Mouse (Mus musculus) CD4-positive, CD25-positive, alpha-beta regulatory T cell, adult 4 months (primary cell): ENCODE measurements around the gene Ppp1r1b. TPM values are rescaled to one million over a fixed set of nuclear protein-coding genes. Genes with fewer than 3 reads are reported as not detected.

Source experiments
- ATAC-seq: one replicate; pipeline ENCODE4 v1.8.0; 2017
- polyA plus RNA-seq, 2 experiments: library from polyadenylated mRNA; unstranded; fragments of 100-300 nt; shearing (Covaris generic); gene quantifications; one replicate each; pipeline ENCODE4 v1.2.1; 2017

Ppp1r1b gene
- polyA plus RNA-seq, 2 experiments from 2014 or later, result not detected

DNA sequence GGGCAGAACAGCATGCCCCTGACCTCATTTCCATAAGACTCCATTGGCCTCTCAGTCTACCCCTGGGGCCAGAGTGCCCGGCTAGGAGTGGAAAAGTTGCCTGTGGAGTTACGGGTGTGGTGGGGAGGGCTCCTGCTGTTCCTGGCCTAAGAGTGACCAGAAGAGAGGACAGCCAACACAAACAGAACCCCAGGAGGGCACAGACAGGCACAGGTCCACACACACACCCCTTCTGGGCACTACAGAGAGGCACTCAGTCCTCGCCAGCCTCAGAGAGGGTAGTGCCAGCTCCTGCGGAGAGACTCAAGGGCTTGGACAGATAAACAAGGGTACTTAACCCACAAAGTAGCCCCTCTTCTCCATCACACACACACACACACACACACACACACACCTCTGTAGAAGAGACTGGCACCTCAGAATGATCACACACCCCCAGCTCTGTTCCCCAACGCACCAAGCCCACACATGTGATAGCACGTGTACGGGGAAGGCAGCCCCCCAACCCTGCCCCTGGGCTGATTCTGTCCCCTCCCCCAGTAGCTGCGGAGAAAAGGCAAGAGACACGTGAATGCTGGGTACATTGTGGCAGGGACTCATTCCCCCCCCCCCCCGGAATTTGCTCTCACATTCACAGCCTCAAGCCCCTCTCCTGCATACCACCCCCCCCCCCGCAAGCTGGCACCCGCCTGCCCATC, 670 bp upstream of the Ppp1r1b start:
- no peak for ATAC-seq

DNA sequence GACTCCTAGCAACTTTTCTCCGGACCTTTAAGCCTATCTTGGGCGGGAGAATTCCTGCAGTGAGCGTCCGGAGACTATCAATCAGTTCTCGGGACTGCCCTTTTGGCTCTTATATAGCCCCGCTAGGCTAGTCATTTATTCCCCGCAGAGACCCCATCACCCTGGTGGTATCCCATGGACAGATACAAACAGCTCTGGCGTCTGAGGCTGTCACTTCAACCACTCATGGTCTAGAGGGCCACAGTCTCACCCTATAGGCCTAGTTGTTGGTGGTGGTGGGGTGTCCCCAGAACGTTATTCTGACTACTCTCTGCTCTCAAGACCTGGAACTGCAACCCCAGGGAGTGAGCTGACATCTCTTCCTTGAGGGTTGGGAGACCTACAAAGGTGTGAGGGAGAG, 1.1 kb downstream of the Ppp1r1b start:
- no peak for ATAC-seq

GRCm38 (mm10) chr11:98352272-98352990, 4.2 kb downstream of the Ppp1r1b start:
- no peak for ATAC-seq

- no peak for ATAC-seq
Observed at GRCm38 (mm10) chr11:98353651-98354211, 5.5 kb downstream of the Ppp1r1b start.

DNA sequence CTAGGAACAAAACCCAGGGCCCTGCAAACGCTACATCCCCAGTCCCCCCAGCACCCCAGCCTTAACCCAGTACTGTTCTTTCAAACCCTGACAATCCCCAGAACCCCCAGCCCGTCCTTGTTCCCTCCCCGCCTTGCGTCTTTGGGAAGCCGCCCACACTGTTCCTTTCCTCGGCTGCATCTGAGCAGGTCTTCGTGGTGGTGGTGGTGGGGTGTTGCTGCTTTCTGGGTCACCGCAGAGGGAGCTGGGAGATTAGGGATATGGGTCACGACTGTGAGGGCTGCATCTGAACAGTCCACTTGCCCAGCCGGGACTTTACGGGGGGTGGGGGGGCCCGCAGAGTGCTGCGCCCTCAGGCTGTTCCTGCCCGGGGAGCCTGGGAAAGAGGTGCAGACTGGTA, 6.2 kb downstream of the Ppp1r1b start:
- ATAC-seq, result no peak

DNA sequence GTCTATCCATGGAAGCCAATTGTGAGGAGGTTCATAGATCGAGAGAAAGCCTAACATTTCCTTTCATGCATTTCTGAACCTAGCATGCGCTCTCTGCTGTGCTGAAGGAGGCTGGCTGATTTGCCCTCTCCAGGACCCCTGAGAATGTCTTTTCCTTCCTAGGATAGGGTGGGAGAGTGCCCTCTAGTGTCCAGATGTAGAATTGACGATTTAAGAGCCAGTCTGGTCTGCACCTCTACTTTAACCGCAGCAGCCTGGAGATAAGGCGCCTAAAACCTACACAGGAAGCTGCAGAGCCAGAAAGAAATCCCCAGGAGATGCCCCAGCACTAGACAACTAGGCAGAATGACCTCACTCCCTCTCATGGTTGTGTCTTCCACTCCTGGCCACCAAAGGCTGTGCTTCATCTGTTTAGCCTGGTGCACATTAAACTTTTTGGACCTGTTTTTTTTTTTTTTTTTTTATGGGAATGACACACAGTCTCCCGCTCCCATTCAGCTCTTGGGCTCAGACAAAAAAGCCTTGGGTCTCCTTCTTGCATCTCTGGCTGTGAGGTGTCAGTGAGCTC, 7.6 kb downstream of the Ppp1r1b start:
- peak; percentile 63 for ATAC-seq

DNA sequence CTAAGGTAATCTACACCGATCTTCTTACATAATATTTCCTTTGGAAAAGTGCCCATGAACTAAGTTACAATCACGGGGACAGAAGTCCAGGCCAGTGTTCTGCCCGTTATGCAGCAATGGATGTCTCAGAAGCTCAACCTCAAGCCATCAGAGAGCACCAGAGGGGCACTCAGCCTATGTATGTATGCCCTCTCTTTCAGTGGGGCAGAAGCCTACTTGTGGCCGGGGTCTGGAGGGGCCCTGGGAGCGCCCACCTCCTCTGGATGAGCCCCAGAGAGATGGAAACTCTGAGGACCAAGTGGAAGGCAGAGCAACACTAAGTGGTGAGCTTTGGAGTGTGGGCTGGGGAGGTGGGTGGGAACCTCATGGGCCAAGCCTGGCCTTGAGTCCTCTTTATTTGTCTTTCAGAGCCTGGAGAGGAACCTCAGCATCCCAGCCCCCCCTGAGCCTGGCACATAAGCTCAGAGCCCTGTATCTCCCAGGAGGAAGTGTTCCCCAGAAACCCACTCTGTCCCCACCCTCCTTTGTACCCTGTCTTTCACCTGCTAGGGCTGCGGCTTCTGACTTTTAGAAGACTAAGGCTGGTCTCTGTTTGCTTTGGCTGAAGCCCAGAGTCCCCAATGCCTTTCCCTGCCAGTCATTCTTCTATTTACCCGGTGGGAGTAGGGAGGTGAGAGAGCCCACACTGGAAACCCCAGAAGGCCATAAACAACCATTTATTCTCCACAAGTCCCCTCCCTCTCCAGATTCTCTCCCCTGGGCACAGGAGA, 8.6 kb downstream of the Ppp1r1b start:
- no peak for ATAC-seq

- peak; percentile 32 for ATAC-seq
Observed at GRCm38 (mm10) chr11:98357396-98358160, 9.4 kb downstream of the Ppp1r1b start.

DNA sequence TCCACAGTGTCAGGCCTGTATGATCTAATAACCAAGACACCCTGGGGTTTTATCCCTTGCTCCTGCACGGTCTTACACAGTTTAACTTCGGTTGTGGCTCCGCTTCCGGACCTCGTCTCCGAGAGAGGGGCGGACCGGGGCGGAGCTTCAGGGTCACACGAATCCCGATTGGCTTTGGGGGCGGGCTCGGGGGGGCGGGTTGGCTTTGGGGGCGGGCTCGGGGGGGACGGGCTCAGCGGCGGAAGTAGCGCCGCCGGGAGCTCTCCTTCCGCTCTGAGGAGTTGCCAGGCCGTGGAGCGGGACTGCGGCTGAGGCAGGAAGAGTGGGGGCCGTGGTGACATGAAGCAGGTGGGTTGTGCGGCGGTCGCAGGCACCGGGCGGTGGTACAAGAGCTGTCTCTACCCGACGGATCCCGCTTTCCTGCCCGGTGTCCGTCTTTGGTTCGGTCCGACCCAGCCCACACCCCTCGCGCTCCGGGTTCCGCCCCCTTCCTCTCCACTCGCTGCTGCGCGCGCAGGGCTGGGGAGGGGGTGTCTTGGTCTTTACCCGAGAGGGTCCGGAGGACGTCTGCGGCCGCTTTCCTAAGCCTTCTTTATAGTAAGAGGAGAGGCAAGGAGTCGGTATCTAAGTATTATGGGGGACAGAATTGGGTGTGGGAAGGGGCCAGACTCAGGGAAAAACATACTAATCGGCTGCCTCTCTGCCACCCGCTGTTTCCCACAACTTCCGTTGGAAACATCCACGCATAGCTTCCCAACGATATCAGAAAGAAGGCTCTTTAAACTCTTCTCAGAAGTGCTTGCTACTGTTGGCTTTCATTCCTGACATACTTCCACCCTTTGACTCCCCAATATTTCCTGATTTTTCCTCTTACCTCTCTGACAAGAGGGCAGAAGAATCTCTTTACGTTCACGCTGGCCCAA, 10.2 kb downstream of the Ppp1r1b start, which contains the start of gene Stard3:
Gene Stard3, plus strand, starts transcription at position 208 of the 923 bp plus-strand sequence.
- ATAC-seq, result peak; percentile 81

DNA sequence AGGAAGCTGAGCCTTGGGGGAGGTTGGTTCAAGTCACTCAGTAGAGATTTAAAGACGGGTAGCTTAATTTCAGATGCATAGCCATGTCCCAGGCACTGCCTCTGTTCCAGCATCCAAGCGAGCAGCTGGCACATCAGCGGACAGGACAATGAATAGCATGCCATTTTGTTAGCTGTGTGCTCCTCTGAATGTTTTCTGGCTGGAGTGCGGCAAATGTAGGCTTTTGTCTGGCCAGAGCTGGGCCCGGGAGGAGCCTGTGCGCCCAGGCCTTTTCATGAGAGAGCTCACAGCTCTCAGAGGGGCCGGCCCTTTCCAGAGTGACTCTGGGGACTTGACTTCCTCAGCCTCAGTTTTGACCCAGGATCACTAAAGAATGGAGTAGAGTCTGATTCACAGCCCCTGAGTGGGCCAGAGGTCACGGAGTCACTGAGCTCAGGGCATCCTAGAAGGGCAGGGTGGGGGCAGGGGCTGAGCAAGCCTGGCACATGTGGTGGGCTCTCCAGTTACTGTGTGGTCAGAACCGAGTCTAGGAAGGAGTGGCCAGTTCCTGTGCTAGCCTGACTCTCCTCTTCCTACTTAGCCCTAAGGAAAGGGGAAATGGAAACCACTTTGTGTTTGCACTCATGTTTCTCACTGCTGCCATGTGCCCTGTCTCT, 12.8 kb downstream of the Ppp1r1b start:
- no peak for ATAC-seq

DNA sequence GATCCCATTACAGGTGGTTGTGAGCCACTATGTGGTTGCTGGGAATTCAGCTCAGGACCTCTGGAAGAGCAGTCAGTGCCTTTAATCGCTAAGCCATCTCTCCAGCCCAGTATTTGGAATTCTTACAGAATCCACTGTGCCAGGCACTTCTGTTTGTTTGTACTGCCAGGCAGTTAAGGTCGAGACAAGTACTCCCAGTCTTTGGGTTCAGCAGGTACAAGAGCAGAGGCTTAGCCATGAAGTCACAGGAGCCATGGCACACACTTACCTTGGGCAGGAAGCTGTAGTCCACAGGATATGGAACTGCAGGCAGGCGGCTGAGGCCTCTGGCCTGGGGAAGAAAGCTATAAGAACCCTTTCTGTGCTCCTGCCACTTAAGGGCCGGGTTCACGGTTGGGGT, 15.6 kb downstream of the Ppp1r1b start:
- ATAC-seq, result no peak

DNA sequence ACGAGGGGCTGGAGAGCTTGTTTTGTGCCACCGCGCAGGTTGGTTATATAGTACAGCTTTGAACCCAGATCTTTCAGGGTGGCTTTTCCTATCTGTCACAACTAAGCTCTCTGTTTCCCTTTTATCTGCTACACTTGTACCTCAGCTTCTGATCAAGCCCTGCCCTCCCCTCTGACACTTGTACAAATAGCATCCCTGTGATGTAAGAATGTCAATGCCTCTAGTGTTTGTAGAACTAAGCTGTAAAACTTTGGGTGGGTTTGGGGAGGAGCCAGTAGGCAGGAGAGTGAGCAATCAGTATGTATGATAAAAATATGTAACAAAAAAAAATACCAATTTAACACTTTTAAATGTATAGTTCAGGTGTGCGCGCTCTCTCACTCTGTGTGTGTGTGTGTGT, 16.2 kb downstream of the Ppp1r1b start:
- no peak for ATAC-seq

GRCm38 (mm10) chr11:98366290-98366689, 18.1 kb downstream of the Ppp1r1b start:
- ATAC-seq, result no peak

- ATAC-seq, result no peak
Observed at GRCm38 (mm10) chr11:98367171-98367862, 19.1 kb downstream of the Ppp1r1b start.

DNA sequence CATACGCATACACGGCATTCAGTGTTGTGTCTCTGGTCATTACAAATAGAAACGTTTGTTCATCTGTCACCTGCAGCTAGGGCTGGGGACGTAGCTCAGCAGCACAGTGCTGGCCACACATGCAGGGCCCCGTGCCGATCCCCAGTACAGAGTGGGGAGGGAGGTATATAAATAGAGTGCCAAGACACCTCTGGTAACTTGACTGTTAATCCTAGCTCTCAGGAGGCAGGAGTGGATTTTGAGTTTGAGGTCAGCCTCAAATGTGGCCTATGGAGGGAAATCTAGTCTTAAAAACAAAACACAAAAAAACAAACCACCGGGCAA, 19.6 kb downstream of the Ppp1r1b start:
- no peak for ATAC-seq

DNA sequence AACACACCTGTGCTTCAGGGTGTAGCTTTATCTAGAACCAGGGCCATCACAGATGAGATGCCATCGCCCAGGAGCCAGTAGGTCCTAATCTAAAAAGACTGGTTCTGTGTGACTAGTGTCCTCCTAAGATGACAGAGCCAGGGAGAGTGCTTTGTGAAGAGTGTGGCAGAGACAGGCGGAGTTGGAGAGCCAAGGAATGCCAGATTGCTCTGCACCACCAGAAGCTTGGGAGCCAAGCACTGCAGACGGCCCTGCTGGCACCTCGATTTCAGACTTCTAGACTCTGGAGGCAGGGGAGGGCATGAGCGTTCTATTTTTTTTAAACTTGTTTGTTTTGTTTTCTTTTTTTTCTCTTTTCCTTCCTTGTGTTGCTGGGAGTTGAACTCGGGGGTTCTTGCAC, 21.1 kb downstream of the Ppp1r1b start:
- ATAC-seq, result no peak

DNA sequence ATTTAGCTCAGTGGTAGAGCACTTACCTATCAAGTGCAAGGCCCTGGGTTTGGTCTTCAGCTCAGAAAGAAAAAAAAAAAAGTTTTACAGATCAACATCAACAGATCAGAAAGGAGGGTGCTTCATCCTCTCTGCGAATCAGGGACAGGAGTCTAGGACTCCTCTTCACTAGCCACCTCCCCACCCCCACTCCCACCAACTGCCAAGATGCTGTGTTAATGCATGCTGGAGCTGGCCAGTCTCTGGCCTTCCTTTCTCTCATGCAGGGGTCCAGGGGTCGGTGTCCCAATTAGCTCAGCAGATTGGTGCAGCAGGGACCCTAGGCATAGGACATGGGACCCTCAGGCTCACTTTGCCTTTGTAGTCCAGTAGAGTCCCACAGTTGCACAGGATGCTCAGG, 22.4 kb downstream of the Ppp1r1b start:
- no peak for ATAC-seq

DNA sequence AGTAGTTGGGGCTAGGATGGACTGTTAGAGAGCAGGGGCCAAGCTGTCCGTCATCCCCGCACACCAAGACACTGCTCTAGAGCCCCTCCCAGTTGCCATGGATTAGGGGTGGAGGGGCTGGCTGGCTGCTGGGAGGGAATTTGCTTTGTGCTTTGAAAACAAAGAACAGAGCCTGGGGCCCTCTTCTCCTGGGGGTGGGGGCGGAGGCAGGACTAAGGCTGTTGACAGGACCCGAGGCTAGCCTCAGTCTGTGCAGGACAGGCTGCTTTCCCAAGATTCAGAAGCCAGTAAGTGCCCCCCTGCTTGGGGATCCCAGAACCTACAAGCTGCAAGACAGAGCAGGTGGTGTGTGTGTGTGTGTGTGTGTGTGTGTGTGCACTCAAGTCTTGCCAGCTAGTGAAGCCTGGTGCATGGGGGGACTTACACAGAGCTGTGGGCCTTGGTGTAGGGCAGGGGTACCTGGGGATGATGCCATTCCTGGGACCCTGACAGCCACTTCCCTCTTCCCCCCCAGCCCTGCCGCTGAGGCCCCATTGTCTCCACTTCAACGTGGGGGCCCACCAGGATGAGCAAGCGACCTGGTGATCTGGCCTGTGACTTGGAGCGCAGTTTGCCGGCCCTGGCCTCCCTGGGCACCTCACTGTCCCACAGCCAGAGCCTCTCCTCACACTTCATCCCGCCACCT, 23.5 kb downstream of the Ppp1r1b start:
- ATAC-seq, result no peak

- ATAC-seq, result no peak
Observed at GRCm38 (mm10) chr11:98372406-98372805, 24.2 kb downstream of the Ppp1r1b start.
